Mouse (Mus musculus): ENCODE data around the gene Chn2. TPM values are rescaled to one million over a fixed set of nuclear protein-coding genes. Genes with fewer than 3 reads are reported as not detected.

Gene Chn2
- polyA plus RNA-seq, 1 experiment from 2014 or later: 26.0 TPM

GRCm38 (mm10) chr6:54018038-54018437, 21.3 kb upstream of the Chn2 start:
- DNase-seq (ENCODE audit: low spot score, missing footprints) (peak; percentile 2), ATAC-seq (ENCODE audit: low FRiP score) (no peak)
- H3K27me3 ChIP-seq (ENCODE audit: control insufficient read depth, insufficient read depth, low read length): no peaks in the 10 kb centered on the region
- H3K9me3 ChIP-seq (ENCODE audit: control insufficient read depth, low read length): no peaks in the 10 kb centered on the region
- H3K4me1 ChIP-seq (ENCODE audit: control insufficient read depth, insufficient read depth, low read length): no peaks in the 10 kb centered on the region
- H3K9ac ChIP-seq (ENCODE audit: low read length): no peak overlapping the region
- no peak overlapping the region for H3K4me2 ChIP-seq
- no peak overlapping the region for H3K27ac ChIP-seq (ENCODE audit: low read depth, low read length)
- no peak overlapping the region for H3K4me3 ChIP-seq (ENCODE audit: low read depth, low read length)
- WGBS: 64% methylated on average over 2 of the region's 2 CpGs
- no peaks in the 10 kb centered on the region for H3K36me3 ChIP-seq (ENCODE audit: control insufficient read depth, insufficient read depth, low read length)

- Histone ChIP-seq H3K4me3 (ENCODE audit: low read depth, low read length) (no peak overlapping the region), H3K36me3 (ENCODE audit: control insufficient read depth, insufficient read depth, low read length) (no peaks in the 10 kb centered on the region), H3K9ac (ENCODE audit: low read length) (no peak overlapping the region), H3K4me2 (no peak overlapping the region), H3K27me3 (ENCODE audit: control insufficient read depth, insufficient read depth, low read length) (no peaks in the 10 kb centered on the region), H3K27ac (ENCODE audit: low read depth, low read length) (no peak overlapping the region), H3K9me3 (ENCODE audit: control insufficient read depth, low read length) (no peaks in the 10 kb centered on the region), H3K4me1 (ENCODE audit: control insufficient read depth, insufficient read depth, low read length) (no peaks in the 10 kb centered on the region)
- no peak for ATAC-seq (ENCODE audit: low FRiP score)
- peak; percentile 37 for DNase-seq (ENCODE audit: low spot score, missing footprints)
- 84% methylated on average over 5 of the region's 5 CpGs for WGBS
Measured at GRCm38 (mm10) chr6:54018861-54019260, 20.5 kb upstream of the Chn2 start.

- peaks cover 4% of the 10 kb centered on the region; the same call in 1 of the 2 replicates for H3K4me1 ChIP-seq (ENCODE audit: control insufficient read depth, insufficient read depth, low read length)
- H3K27me3 ChIP-seq (ENCODE audit: control insufficient read depth, insufficient read depth, low read length): no peaks in the 10 kb centered on the region
- 34% methylated on average over 15 of the region's 15 CpGs for WGBS
- ATAC-seq (ENCODE audit: low FRiP score): 0 out of 2 replicates have a peak, but pooled peaks have one; percentile 24
- peak; percentile 62 for DNase-seq (ENCODE audit: low spot score, missing footprints)
- H3K4me3 ChIP-seq (ENCODE audit: low read depth, low read length): no peak overlapping the region
- H3K9me3 ChIP-seq (ENCODE audit: control insufficient read depth, low read length): no peaks in the 10 kb centered on the region
- no peaks in the 10 kb centered on the region for H3K36me3 ChIP-seq (ENCODE audit: control insufficient read depth, insufficient read depth, low read length)
- no peak overlapping the region for H3K9ac ChIP-seq (ENCODE audit: low read length)
- H3K27ac ChIP-seq (ENCODE audit: low read depth, low read length): no peak overlapping the region
- H3K4me2 ChIP-seq: no peak overlapping the region; the same call in 1 of the 2 replicates
Measured at GRCm38 (mm10) chr6:54021123-54021789, 18.1 kb upstream of the Chn2 start.

GRCm38 (mm10) chr6:54023846-54024245, 15.5 kb upstream of the Chn2 start:
- ATAC-seq (ENCODE audit: low FRiP score) (no peak), DNase-seq (ENCODE audit: low spot score, missing footprints) (no peak)
- Histone ChIP-seq H3K9ac (ENCODE audit: low read length) (no peak overlapping the region), H3K27me3 (ENCODE audit: control insufficient read depth, insufficient read depth, low read length) (no peaks in the 10 kb centered on the region), H3K4me2 (no peak overlapping the region), H3K4me1 (ENCODE audit: control insufficient read depth, insufficient read depth, low read length) (peaks cover 4% of the 10 kb centered on the region; the same call in 1 of the 2 replicates), H3K4me3 (ENCODE audit: low read depth, low read length) (no peak overlapping the region), H3K9me3 (ENCODE audit: control insufficient read depth, low read length) (no peaks in the 10 kb centered on the region), H3K27ac (ENCODE audit: low read depth, low read length) (no peak overlapping the region), H3K36me3 (ENCODE audit: control insufficient read depth, insufficient read depth, low read length) (no peaks in the 10 kb centered on the region)
- WGBS: 90% methylated on average over 5 of the region's 5 CpGs

GRCm38 (mm10) chr6:54028706-54029105, 10.6 kb upstream of the Chn2 start:
- H3K36me3 ChIP-seq (ENCODE audit: control insufficient read depth, insufficient read depth, low read length): no peaks in the 10 kb centered on the region
- H3K4me2 ChIP-seq: no peak overlapping the region
- H3K4me3 ChIP-seq (ENCODE audit: low read depth, low read length): no peak overlapping the region
- no peaks in the 10 kb centered on the region for H3K9me3 ChIP-seq (ENCODE audit: control insufficient read depth, low read length)
- H3K27ac ChIP-seq (ENCODE audit: low read depth, low read length): no peak overlapping the region
- ATAC-seq (ENCODE audit: low FRiP score) (no peak), DNase-seq (ENCODE audit: low spot score, missing footprints) (peak; percentile 10)
- H3K9ac ChIP-seq (ENCODE audit: low read length): no peak overlapping the region
- peaks cover 4% of the 10 kb centered on the region; the same call in 1 of the 2 replicates for H3K4me1 ChIP-seq (ENCODE audit: control insufficient read depth, insufficient read depth, low read length)
- 49% methylated on average over 1 of the region's 1 CpGs for WGBS
- H3K27me3 ChIP-seq (ENCODE audit: control insufficient read depth, insufficient read depth, low read length): no peaks in the 10 kb centered on the region

GRCm38 (mm10) chr6:54030351-54030750, 9.0 kb upstream of the Chn2 start:
- no peaks in the 10 kb centered on the region for H3K27me3 ChIP-seq (ENCODE audit: control insufficient read depth, insufficient read depth, low read length)
- H3K4me3 ChIP-seq (ENCODE audit: low read depth, low read length): no peak overlapping the region
- no peak overlapping the region for H3K9ac ChIP-seq (ENCODE audit: low read length)
- H3K4me1 ChIP-seq (ENCODE audit: control insufficient read depth, insufficient read depth, low read length): peaks cover 4% of the 10 kb centered on the region; the same call in 1 of the 2 replicates
- ATAC-seq (ENCODE audit: low FRiP score) (no peak), DNase-seq (ENCODE audit: low spot score, missing footprints) (peak; percentile 66)
- no peak overlapping the region for H3K4me2 ChIP-seq
- H3K27ac ChIP-seq (ENCODE audit: low read depth, low read length): no peak overlapping the region
- no peaks in the 10 kb centered on the region for H3K9me3 ChIP-seq (ENCODE audit: control insufficient read depth, low read length)
- no peaks in the 10 kb centered on the region for H3K36me3 ChIP-seq (ENCODE audit: control insufficient read depth, insufficient read depth, low read length)

GRCm38 (mm10) chr6:54030776-54031175, 8.6 kb upstream of the Chn2 start:
- 90% methylated on average over 3 of the region's 3 CpGs for WGBS
- no peaks in the 10 kb centered on the region for H3K9me3 ChIP-seq (ENCODE audit: control insufficient read depth, low read length)

GRCm38 (mm10) chr6:54034471-54034870, 4.9 kb upstream of the Chn2 start:
- no peaks in the 10 kb centered on the region for H3K36me3 ChIP-seq (ENCODE audit: control insufficient read depth, insufficient read depth, low read length)
- 4% methylated on average over 9 of the region's 9 CpGs for WGBS
- peak; percentile 97 for DNase-seq (ENCODE audit: low spot score, missing footprints)
- peaks cover 6% of the 10 kb centered on the region; the same call in 1 of the 2 replicates for H3K27me3 ChIP-seq (ENCODE audit: control insufficient read depth, insufficient read depth, low read length)
- H3K9ac ChIP-seq (ENCODE audit: low read length): peak overlapping the region; percentile 47
- no peak overlapping the region for H3K4me3 ChIP-seq (ENCODE audit: low read depth, low read length)
- H3K4me2 ChIP-seq: 0 out of 2 replicates have a peak overlapping the region, but pooled peaks have one; percentile 15
- ATAC-seq (ENCODE audit: low FRiP score): peak; percentile 81
- H3K27ac ChIP-seq (ENCODE audit: low read depth, low read length): peak overlapping the region; percentile 15
- no peaks in the 10 kb centered on the region for H3K9me3 ChIP-seq (ENCODE audit: control insufficient read depth, low read length)
- H3K4me1 ChIP-seq (ENCODE audit: control insufficient read depth, insufficient read depth, low read length): peaks cover 5% of the 10 kb centered on the region; the same call in 1 of the 2 replicates

More at GRCm38 (mm10) chr6:54030776-54031175, 8.6 kb upstream of the Chn2 start:
- H3K4me1 ChIP-seq (ENCODE audit: control insufficient read depth, insufficient read depth, low read length): peaks cover under 1% of the 10 kb centered on the region; the same call in 1 of the 2 replicates
- no peaks in the 10 kb centered on the region for H3K27me3 ChIP-seq (ENCODE audit: control insufficient read depth, insufficient read depth, low read length)
- no peak overlapping the region for H3K4me2 ChIP-seq
- no peaks in the 10 kb centered on the region for H3K36me3 ChIP-seq (ENCODE audit: control insufficient read depth, insufficient read depth, low read length)
- H3K27ac ChIP-seq (ENCODE audit: low read depth, low read length): no peak overlapping the region
- no peak overlapping the region for H3K9ac ChIP-seq (ENCODE audit: low read length)
- ATAC-seq (ENCODE audit: low FRiP score) (no peak), DNase-seq (ENCODE audit: low spot score, missing footprints) (no peak)
- no peak overlapping the region for H3K4me3 ChIP-seq (ENCODE audit: low read depth, low read length)

- ATAC-seq (ENCODE audit: low FRiP score): no peak
- Histone ChIP-seq H3K4me1 (ENCODE audit: control insufficient read depth, insufficient read depth, low read length) (peaks cover 8% of the 10 kb centered on the region; the same call in 1 of the 2 replicates), H3K36me3 (ENCODE audit: control insufficient read depth, insufficient read depth, low read length) (no peaks in the 10 kb centered on the region), H3K27me3 (ENCODE audit: control insufficient read depth, insufficient read depth, low read length) (peaks cover 6% of the 10 kb centered on the region; the same call in 1 of the 2 replicates), H3K27ac (ENCODE audit: low read depth, low read length) (no peak overlapping the region), H3K4me3 (ENCODE audit: low read depth, low read length) (no peak overlapping the region), H3K4me2 (no peak overlapping the region), H3K9ac (ENCODE audit: low read length) (no peak overlapping the region), H3K9me3 (ENCODE audit: control insufficient read depth, low read length) (no peaks in the 10 kb centered on the region)
- no peak for DNase-seq (ENCODE audit: low spot score, missing footprints)
- WGBS: 80% methylated on average over 3 of the region's 3 CpGs
Measured at GRCm38 (mm10) chr6:54035548-54035947, 3.8 kb upstream of the Chn2 start.

Measured in midbrain, embryonic 11.5 days (tissue).